Mouse (Mus musculus): ENCODE results near the gene Dok1. TPM values are rescaled to one million over a fixed set of nuclear protein-coding genes. Genes with fewer than 3 reads are reported as not detected.

Gene Dok1
- polyA plus RNA-seq (2015; fragmentation: Nextera tagmentation; extraction: Ambion mirVana): 2.8 and 3.8 TPM in 2 replicates

DNA sequence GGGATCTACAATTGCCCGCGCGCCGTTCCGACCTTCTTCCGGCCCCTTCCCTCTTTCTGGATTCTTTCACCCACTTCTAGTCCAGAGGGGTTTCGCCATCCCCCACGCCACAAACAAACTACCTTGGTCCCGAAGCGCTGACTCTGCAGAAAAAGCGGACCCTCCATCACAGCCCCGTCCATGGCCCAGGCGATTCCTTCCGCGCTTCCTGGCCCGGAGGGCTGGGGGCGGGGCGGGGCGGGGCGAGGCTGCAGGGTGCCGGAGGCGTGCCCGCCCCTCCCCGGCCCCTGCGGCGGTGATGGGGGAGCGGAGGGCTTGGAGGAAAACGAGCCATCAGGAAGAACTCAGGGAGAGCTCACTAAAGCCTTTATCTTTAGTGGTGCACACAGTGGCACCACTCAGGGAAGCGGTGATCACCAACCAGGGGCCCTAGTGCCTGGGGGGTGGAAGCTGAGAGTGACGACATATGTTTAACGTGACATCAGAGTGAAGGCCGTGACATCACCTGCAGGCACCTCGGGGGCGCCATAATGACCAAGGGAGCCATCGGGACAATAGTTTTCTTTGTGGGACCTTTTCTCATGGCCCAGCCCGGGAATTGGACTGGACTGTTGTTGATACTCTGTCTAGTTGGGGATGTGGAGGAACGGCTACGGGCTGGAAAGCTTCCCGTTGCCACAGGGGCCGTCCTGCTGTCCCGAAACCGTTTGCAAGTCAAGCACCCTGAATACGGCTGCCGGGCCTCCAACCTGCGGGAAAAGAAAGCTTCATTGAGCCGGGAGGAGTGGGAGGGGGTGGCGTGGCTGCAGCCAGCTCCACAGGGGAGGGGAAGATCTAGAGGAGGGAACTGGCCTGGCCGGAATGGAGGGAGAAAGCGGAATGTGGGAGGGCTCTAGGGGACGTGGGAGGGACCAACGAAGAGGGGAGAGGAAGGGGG, at the start of gene Dok1, which contains the start of gene Loxl3:
Dok1 (minus strand) TSS at position 223 of the 937 bp plus-strand sequence.
Loxl3 (plus strand) TSS at position 925 of the 937 bp plus-strand sequence.
- Histone ChIP-seq H3K9me3 (replicated peaks) (no peaks in the 10 kb centered on the region), H3K9ac (peak within 1 kb of the TSS; percentile 60), H3K4me3 (peak within 1 kb of the TSS; percentile 55), H3K27ac (peak within 1 kb of the TSS; percentile 22; the same call in 1 of the 2 replicates), H3K4me2 (peak within 1 kb of the TSS; percentile 70), H3K27me3 (peaks cover 47% of the 10 kb centered on the region), H3K4me1 (peaks cover 40% of the 10 kb centered on the region), H3K36me3 (ENCODE audit: poor library complexity, severe bottlenecking) (no peaks in the 10 kb centered on the region)
- under 1% methylated on average over 47 of the region's 51 CpGs for WGBS
- ATAC-seq: peak; percentile 71

DNA sequence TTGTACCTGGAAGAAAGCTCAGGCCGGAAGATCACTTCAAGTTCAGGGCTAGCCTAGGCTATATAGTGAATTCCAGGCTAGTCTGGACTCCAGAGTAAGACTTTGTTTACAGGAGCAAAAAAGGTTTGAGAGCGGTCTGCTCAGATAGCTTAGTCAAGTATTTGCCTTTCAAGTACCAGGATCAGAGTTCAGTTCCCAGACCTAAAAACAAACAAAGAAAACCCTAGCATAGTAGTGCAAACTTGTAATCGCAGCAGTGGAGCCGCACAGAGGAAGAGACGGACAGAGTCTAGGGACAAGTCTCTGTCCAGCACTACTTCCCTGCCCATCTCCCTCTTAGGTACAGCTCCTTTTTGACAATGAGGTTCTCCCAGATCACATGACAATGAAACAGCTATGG, 46.9 kb upstream of the Dok1 start:
- H3K36me3 ChIP-seq (ENCODE audit: poor library complexity, severe bottlenecking): peaks cover 29% of the 10 kb centered on the region
- no peak overlapping the region for H3K4me3 ChIP-seq
- ATAC-seq: no peak
- peaks cover 51% of the 10 kb centered on the region for H3K27me3 ChIP-seq
- H3K9me3 ChIP-seq (replicated peaks): no peaks in the 10 kb centered on the region
- H3K27ac ChIP-seq: no peak overlapping the region
- 94% methylated on average over 5 of the region's 5 CpGs for WGBS
- H3K4me2 ChIP-seq: 0 out of 2 replicates have a peak overlapping the region, but pooled peaks have one; percentile 97
- H3K4me1 ChIP-seq: peaks cover 21% of the 10 kb centered on the region
- H3K9ac ChIP-seq: no peak overlapping the region

DNA sequence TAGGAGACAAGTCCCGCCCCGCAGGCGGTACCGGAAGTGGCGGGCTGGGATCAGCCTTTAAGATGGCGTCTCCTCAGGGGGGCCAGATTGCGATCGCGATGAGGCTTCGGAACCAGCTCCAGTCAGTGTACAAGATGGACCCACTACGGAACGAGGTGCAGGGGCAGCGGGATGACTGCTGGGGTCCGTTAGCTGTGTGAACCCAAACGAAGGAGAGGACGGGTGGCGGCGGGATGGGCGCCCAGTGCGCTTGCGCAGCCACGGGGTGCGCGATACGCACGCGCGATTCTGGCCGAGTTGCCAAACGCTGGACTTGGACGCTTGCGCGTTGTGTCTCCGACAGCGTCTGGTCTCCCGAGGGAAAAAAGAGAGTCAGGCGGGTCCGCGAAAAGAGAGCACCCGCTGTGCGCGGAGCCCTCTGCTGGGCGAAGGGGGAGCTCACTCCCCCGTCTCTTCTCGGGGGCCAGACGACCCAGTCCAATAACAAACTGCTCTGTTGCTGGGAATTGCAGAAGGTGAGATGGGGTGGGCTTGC, 45.1 kb upstream of the Dok1 start:
- peak; percentile 94 for ATAC-seq
- peaks cover 51% of the 10 kb centered on the region for H3K27me3 ChIP-seq
- H3K4me3 ChIP-seq: peak overlapping the region; percentile 79
- WGBS: under 1% methylated on average over 46 of the region's 46 CpGs
- peaks cover 21% of the 10 kb centered on the region for H3K4me1 ChIP-seq
- peak overlapping the region; percentile 84 for H3K9ac ChIP-seq
- H3K9me3 ChIP-seq (replicated peaks): no peaks in the 10 kb centered on the region
- H3K4me2 ChIP-seq: peak overlapping the region; percentile 97
- H3K27ac ChIP-seq: peak overlapping the region; percentile 87
- peaks cover 29% of the 10 kb centered on the region for H3K36me3 ChIP-seq (ENCODE audit: poor library complexity, severe bottlenecking)

DNA sequence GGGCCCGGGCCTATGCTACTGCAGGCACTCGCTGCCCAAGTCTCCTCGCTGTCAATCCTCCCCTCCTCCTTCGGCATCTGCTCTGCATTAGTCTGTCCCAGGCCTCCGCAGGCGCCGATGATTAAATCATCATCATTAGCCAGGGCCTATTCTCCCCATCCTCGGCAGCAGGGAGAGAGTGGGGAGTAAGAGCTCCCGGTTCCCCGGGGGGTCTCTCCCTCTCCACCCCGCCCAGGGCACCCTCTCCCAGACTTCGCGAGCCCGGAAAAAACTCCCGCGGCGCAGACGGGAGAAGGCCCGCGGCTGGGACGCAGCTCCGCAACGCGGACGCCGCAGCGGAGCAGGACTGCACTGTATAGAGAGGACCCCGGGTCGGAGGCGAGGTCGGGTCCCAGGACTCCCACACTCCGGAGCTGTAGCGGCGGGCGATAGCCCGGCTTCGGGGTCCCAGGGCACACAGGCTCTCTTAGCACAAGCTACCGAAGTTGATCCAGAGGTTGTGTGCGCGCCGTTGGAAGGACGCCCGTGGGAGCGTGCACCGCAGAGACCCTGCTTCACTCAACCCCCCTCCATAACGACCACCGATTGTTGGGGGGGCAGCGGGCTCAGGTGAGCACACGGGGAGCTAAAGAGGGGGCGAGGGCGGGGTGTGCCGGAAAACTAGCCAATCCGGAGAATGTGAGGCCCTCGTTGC, 44.5 kb upstream of the Dok1 start, which contains the start of gene Pcgf1:
Pcgf1 (plus strand) TSS at position 240 of the 694 bp plus-strand sequence.
- H3K4me1 ChIP-seq: peaks cover 21% of the 10 kb centered on the region
- peak within 1 kb of the TSS; percentile 97 for H3K4me2 ChIP-seq
- H3K27ac ChIP-seq: peak within 1 kb of the TSS; percentile 87
- peak within 1 kb of the TSS; percentile 79 for H3K4me3 ChIP-seq
- peak; percentile 82 for ATAC-seq
- peaks cover 29% of the 10 kb centered on the region for H3K36me3 ChIP-seq (ENCODE audit: poor library complexity, severe bottlenecking)
- peaks cover 51% of the 10 kb centered on the region for H3K27me3 ChIP-seq
- peak within 1 kb of the TSS; percentile 84 for H3K9ac ChIP-seq
- under 1% methylated on average over 54 of the region's 54 CpGs for WGBS
- H3K9me3 ChIP-seq (replicated peaks): no peaks in the 10 kb centered on the region

DNA sequence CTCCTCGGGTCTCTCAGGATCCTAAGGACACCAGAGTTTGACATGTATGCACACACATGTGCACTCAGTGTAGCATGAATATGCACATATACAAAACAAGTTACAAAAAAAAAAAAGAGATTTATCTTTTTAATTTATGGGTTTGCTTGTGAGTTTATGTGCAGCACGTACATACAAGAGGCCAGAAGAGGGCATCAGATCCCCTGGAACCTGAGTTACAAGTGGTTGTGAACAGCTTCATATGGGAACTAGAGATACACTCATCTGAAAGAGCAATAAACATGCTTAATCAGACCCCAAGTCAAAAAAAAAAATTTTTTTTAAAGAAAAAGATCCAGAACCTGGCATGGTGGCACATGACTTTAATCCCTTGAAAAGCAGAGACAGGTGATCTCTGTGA, 41.7 kb upstream of the Dok1 start:
- no peak overlapping the region for H3K27ac ChIP-seq
- H3K4me2 ChIP-seq: no peak overlapping the region
- peaks cover 74% of the 10 kb centered on the region for H3K27me3 ChIP-seq
- H3K4me1 ChIP-seq: peaks cover 37% of the 10 kb centered on the region
- no peak overlapping the region for H3K4me3 ChIP-seq
- ATAC-seq: no peak
- H3K9ac ChIP-seq: no peak overlapping the region
- 19% methylated on average over 2 of the region's 2 CpGs for WGBS
- H3K9me3 ChIP-seq (replicated peaks): no peaks in the 10 kb centered on the region
- peaks cover 1% of the 10 kb centered on the region; the same call in 1 of the 2 replicates for H3K36me3 ChIP-seq (ENCODE audit: poor library complexity, severe bottlenecking)

DNA sequence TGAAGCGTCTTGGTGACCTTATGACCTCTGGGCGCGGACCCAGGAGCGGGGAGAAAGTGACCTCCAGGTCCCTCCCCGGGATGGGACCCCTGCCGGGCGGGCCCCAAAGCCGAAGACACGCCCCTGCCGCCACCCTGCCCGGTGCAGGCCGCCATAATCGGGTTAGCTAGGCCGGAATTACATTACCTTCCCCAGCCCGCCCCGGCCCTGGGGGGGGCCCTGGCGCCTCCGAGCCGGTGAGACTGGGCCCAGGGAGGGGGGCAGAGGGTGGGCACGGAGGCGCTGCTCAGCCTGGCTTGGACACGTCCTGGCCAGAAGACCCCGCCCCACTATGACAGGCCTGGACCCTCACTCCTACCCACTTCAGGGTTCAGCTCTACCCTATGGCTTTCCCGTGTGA, 37.9 kb upstream of the Dok1 start:
- H3K4me2 ChIP-seq: 0 out of 2 replicates have a peak overlapping the region, but pooled peaks have one; percentile 13
- no peaks in the 10 kb centered on the region for H3K36me3 ChIP-seq (ENCODE audit: poor library complexity, severe bottlenecking)
- no peak overlapping the region for H3K9ac ChIP-seq
- no peaks in the 10 kb centered on the region for H3K9me3 ChIP-seq (replicated peaks)
- no peak overlapping the region for H3K27ac ChIP-seq
- WGBS: 1% methylated on average over 18 of the region's 24 CpGs
- H3K4me1 ChIP-seq: peaks cover 28% of the 10 kb centered on the region
- H3K27me3 ChIP-seq: peaks cover 100% of the 10 kb centered on the region
- ATAC-seq: peak; percentile 52; the same call in 1 of the 2 replicates
- H3K4me3 ChIP-seq: 0 out of 2 replicates have a peak overlapping the region, but pooled peaks have one; percentile 9

DNA sequence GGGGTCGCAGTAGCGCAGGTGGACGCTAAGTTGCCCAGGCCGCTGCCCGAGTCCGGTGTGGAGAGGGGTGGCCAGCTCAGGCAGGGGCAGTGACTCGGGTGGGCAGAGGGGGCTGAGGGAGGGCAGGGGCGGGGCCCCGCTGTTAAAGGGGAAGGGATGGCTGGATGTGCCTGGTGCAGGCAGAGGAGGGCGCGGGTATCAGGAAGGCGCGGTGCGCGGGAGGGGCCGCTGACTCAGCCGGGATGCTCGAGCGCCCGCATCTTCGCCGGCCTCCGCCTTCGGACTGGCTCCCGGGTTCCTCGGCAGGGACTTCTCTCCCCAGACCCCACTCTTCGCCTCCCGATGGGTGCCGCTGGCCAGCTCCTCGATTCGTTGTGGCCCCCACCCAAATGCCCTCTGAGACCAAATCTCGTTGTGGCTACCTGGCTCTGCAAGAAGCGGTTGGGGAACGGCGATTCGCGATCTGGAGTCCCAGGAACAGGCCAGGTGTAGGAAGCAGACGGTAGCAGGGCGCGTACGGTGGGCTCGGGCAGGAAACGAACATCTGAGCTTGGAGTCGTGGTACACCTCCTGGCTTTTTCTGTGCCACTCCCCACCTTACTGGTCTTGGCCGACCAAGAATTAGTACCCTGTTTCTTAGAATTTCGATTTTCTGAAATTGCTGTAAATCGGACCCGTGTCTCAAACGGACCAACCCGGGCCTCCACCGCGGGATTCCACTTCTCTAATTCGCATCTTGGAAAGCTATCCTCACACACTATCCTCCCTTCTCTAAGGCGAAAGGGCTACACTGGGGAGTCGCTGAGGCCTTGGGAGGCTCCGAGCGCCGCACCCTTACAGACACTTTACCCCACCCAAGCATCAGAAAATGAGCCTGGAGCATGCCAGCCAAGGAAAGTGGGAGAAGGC, 37.3 kb upstream of the Dok1 start:
- 0 out of 2 replicates have a peak, but pooled peaks have one; percentile 13 for ATAC-seq
- WGBS: under 1% methylated on average over 55 of the region's 58 CpGs
- H3K4me3 ChIP-seq: peak overlapping the region; percentile 21

DNA sequence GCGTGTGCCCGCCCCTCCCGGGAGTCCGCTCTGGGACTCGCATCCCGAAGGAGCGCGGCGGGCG, 36.8 kb upstream of the Dok1 start, which contains the start of gene Tlx2:
Tlx2 (minus strand) TSS at position 47 of the 64 bp plus-strand sequence.
- H3K9me3 ChIP-seq (replicated peaks): no peaks in the 10 kb centered on the region
- H3K36me3 ChIP-seq (ENCODE audit: poor library complexity, severe bottlenecking): no peaks in the 10 kb centered on the region
- H3K4me3 ChIP-seq: peak within 1 kb of the TSS; percentile 23
- H3K9ac ChIP-seq: no peak within 1 kb of the TSS
- peaks cover 100% of the 10 kb centered on the region for H3K27me3 ChIP-seq
- H3K4me2 ChIP-seq: peak within 1 kb of the TSS; percentile 33
- no peak for ATAC-seq
- no peak within 1 kb of the TSS for H3K27ac ChIP-seq
- 0% methylated on average over 9 of the region's 10 CpGs for WGBS
- peaks cover 28% of the 10 kb centered on the region for H3K4me1 ChIP-seq

More for the DNA sequence above, 37.3 kb upstream of the Dok1 start:
- Histone ChIP-seq H3K4me2 (peak overlapping the region; percentile 33), H3K9ac (no peak overlapping the region), H3K9me3 (replicated peaks) (no peaks in the 10 kb centered on the region), H3K27ac (no peak overlapping the region), H3K27me3 (peaks cover 100% of the 10 kb centered on the region), H3K4me1 (peaks cover 28% of the 10 kb centered on the region), H3K36me3 (ENCODE audit: poor library complexity, severe bottlenecking) (no peaks in the 10 kb centered on the region)

DNA sequence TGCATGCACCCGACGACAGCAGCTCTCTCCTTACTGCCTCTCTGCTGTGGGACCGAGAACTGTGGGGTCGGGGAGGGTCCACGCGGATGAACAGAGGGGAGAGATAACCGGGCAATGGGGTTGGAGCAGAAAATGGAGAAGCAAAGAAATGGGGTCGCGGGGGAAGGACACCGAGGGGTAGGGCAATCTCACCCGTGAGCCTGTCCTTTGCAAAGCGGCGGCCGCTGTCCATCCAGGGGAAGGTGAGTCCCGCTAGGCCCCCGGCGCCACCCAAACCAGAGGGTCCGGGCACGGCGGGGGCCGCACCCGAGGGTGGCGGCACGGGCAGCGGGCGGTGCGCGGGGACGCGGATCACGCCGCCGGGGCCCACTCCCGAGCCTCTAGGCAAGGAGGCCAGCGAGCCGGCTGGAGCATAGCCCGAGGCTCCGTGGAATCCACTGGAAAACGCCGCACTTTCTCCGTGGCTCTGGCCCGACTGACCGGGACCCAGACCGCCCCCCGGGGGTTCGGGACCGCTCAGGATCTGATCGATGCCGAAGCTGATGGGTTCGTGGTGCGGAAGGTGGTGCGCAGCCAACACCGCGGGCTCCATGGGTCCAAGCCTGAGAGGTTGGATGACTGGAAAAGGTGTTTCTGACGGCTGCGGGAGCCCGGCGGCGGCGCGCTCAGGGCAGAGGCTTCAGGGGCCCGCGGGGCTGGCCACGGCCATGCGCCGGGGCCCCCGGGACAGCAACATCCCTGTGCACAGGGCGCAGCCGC, 36.4 kb upstream of the Dok1 start:
- 1% methylated on average over 65 of the region's 69 CpGs for WGBS
- Histone ChIP-seq H3K4me2 (peak overlapping the region; percentile 33), H3K4me3 (peak overlapping the region; percentile 21), H3K9me3 (replicated peaks) (no peaks in the 10 kb centered on the region), H3K36me3 (ENCODE audit: poor library complexity, severe bottlenecking) (no peaks in the 10 kb centered on the region), H3K9ac (no peak overlapping the region), H3K27ac (no peak overlapping the region), H3K4me1 (peaks cover 28% of the 10 kb centered on the region), H3K27me3 (peaks cover 100% of the 10 kb centered on the region)
- 0 out of 2 replicates have a peak, but pooled peaks have one; percentile 20 for ATAC-seq

DNA sequence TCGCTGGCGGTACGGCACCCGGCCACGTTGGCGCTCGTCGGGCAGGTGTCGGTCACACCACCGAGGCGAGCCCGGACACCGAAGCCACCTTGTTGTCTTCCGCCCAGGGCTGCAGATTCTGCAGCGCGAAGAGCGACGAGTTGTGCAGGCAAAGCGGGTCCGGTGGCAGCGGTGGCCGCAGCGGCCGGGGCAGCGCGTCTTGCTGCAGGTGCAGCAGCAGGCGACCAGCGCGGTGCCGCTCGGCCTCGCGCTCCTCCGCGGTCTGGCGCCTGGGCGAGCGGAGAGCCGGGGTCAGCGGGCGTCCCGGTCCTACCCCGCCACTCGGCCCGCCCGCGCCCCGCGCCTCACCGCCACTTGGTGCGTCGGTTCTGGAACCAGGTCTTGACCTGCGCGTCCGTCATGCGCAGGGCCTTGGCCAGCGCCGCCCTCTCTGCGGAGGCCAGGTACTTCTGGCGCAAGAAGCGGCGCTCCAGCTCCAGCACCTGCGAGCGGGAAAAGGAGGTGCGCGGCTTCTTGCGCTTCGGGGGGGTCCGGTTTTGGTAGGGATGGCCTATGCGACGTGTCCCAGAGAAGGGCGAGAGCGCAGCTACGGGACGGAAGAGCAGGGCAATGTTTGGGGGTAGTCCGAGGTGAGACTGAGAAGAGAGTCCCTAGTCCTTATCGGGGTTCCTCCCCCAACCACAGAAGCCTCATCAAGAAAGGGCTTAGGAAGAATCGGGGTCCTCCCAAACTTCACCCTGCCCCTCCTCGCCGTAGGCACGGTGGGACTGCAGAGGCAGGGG, 35.6 kb upstream of the Dok1 start:
- WGBS: under 1% methylated on average over 74 of the region's 81 CpGs
- peak overlapping the region; percentile 18 for H3K4me2 ChIP-seq
- H3K27ac ChIP-seq: no peak overlapping the region
- ATAC-seq: no peak
- H3K9me3 ChIP-seq (replicated peaks): no peaks in the 10 kb centered on the region
- H3K4me1 ChIP-seq: peaks cover 28% of the 10 kb centered on the region
- H3K4me3 ChIP-seq: peak overlapping the region; percentile 23
- no peaks in the 10 kb centered on the region for H3K36me3 ChIP-seq (ENCODE audit: poor library complexity, severe bottlenecking)
- H3K27me3 ChIP-seq: peaks cover 100% of the 10 kb centered on the region
- H3K9ac ChIP-seq: no peak overlapping the region

Measured in forebrain, embryonic 13.5 days (tissue).